Mouse (Mus musculus) forebrain, embryonic 16.5 days (tissue): ENCODE results near the gene B4galt1. TPM values are rescaled to one million over a fixed set of nuclear protein-coding genes. Genes with fewer than 3 reads are reported as not detected.

ENCODE experiments used
- ATAC-seq: fragments of 200-750 bp; cut with Nextera tagmentation; 2 replicates; pipeline ENCODE4 v1.8.0; 2017; ENCODE audit warnings: mild to moderate bottlenecking, moderate library complexity
- H3K27ac ChIP-seq: fragments of 300-500 bp; sonication (generic); 2 replicates; pipeline ENCODE4 v1.5.1; 2014; ENCODE audit warnings: low read length, control low read depth
- H3K27me3 ChIP-seq: fragments of 300-500 bp; sonication (generic); replicated peaks from 2 replicates; pipeline ENCODE4 v1.6.1; 2014; ENCODE audit warnings: low read length; ENCODE audit not compliant: control insufficient read depth, insufficient read depth
- H3K36me3 ChIP-seq: fragments of 300-500 bp; sonication (generic); 2 replicates; pipeline ENCODE4 v1.6.1; 2014; ENCODE audit not compliant: control insufficient read depth, insufficient read depth
- H3K4me1 ChIP-seq: fragments of 300-500 bp; sonication (generic); replicated peaks from 2 replicates; pipeline ENCODE4 v1.6.1; 2014; ENCODE audit warnings: low read length; ENCODE audit not compliant: control insufficient read depth, insufficient read depth
- H3K4me2 ChIP-seq: fragments of 300-500 bp; sonication (generic); 2 replicates; pipeline ENCODE4 v1.6.1; 2014; ENCODE audit warnings: mild to moderate bottlenecking, low read length, control low read depth
- H3K4me3 ChIP-seq: fragments of 300-500 bp; sonication (generic); replicated peaks from 2 replicates; pipeline ENCODE4 v1.5.1; 2014; ENCODE audit warnings: mild to moderate bottlenecking, low read length, control low read depth
- H3K9ac ChIP-seq: fragments of 300-500 bp; sonication (generic); replicated peaks from 2 replicates; pipeline ENCODE4 v1.6.1; 2014; ENCODE audit warnings: low read depth, low read length, control low read depth
- H3K9me3 ChIP-seq: fragments of 300-500 bp; sonication (generic); 2 replicates; pipeline ENCODE4 v1.6.1; 2016; ENCODE audit warnings: low read length; ENCODE audit not compliant: control insufficient read depth
- WGBS: fragments of 180-500 bp; shearing (Covaris S2); extraction: QIAGEN DNeasy Blood & Tissue Kit; methylation state at CpG from one replicate; pipeline ENCODE4 v1.1.7; 2014; 5-methylcytosine and 5-hydroxymethylcytosine counted together
- polyA plus RNA-seq: library from polyadenylated mRNA; unstranded; fragments of >200 nt; fragmentation: Nextera tagmentation; extraction: Ambion mirVana; gene quantifications from 2 replicates; pipeline ENCODE4 v1.2.1, GENCODE M21; 2015

Gene B4galt1
- polyA plus RNA-seq, 1 experiment from 2014 or later: 6.9 TPM

- H3K27ac ChIP-seq: no peak overlapping the region
- H3K4me2 ChIP-seq: no peak overlapping the region
- H3K4me3 ChIP-seq: no peak overlapping the region
- H3K4me1 ChIP-seq: peaks cover 10% of the 10 kb centered on the region
- no peak for ATAC-seq
- H3K9me3 ChIP-seq: no peaks in the 10 kb centered on the region
- H3K9ac ChIP-seq: no peak overlapping the region
- no peaks in the 10 kb centered on the region for H3K36me3 ChIP-seq
- no peaks in the 10 kb centered on the region for H3K27me3 ChIP-seq
- 80% methylated on average over 8 of the region's 8 CpGs for WGBS
These were observed 4.1 kb upstream of the B4galt1 start for GRCm38 (mm10) chr4:40857824-40858346.

DNA sequence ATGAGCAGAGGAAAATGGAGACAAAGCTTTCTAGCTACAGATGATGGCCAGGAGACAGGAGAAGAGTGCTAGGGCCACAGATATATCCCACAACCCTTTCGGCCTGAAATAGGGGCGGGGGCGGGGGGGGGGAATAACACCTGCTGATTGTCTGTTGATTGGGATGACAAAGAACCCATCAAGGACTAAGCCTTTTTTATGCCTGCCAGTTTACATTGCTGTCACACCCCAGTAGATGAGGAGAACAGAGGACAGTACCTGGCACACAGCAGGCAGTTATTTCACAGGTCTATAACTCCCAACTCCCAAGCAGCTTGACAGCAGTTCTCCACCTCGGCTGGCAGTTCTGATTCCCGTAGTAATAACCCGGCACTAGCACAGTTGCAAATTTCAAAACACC, 2.8 kb upstream of the B4galt1 start:
- ATAC-seq: no peak
- Histone ChIP-seq H3K4me3 (no peak overlapping the region), H3K9me3 (no peaks in the 10 kb centered on the region), H3K36me3 (no peaks in the 10 kb centered on the region), H3K4me2 (no peak overlapping the region), H3K4me1 (peaks cover 22% of the 10 kb centered on the region), H3K9ac (no peak overlapping the region), H3K27ac (no peak overlapping the region), H3K27me3 (no peaks in the 10 kb centered on the region)
- 67% methylated on average over 6 of the region's 6 CpGs for WGBS

DNA sequence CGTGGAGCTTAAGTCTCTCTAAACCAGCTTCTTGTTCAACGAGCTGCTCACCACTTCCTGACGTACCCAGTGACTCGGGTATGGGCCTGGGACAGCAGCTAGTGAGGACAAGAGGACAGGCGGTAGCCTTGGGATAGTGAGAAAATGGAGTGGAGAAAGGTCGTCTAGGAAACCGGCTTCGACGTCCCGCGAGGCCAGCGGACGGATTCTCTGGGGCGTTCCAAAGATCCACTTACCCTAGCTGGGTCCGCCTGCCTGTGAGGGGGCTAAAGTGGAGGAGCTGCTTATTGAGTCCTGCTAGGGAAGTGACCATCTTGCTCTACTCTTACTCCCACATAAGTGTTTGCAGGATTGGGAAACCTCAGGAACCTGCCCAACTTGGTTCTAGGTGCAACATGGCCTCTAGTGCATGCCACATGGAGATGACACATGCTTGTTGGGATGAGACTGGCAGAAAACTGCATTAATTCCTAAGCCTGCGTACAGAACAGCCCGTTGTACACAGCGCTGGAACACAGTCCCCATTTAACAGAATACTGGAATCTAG, 655 bp upstream of the B4galt1 start:
- peak overlapping the region; percentile 26 for H3K27ac ChIP-seq
- WGBS: 13% methylated on average over 18 of the region's 18 CpGs
- H3K9me3 ChIP-seq: no peaks in the 10 kb centered on the region
- peak overlapping the region; percentile 83 for H3K4me2 ChIP-seq
- H3K36me3 ChIP-seq: no peaks in the 10 kb centered on the region
- H3K9ac ChIP-seq: peak overlapping the region; percentile 82
- H3K4me1 ChIP-seq: peaks cover 27% of the 10 kb centered on the region
- peak overlapping the region; percentile 74 for H3K4me3 ChIP-seq
- ATAC-seq: peak; percentile 2; the same call in 1 of the 2 replicates
- no peaks in the 10 kb centered on the region for H3K27me3 ChIP-seq

GRCm38 (mm10) chr4:40852861-40853564, 792 bp downstream of the B4galt1 start:
- H3K27ac ChIP-seq: peak overlapping the region; percentile 76
- no peaks in the 10 kb centered on the region for H3K9me3 ChIP-seq
- no peak; the same call in 1 of the 2 replicates for ATAC-seq
- H3K36me3 ChIP-seq: no peaks in the 10 kb centered on the region
- peak overlapping the region; percentile 82 for H3K9ac ChIP-seq
- H3K4me3 ChIP-seq: peak overlapping the region; percentile 74
- 1% methylated on average over 18 of the region's 20 CpGs for whole genome bisulfite sequencing
- H3K4me2 ChIP-seq: peak overlapping the region; percentile 83
- H3K27me3 ChIP-seq: no peaks in the 10 kb centered on the region
- peaks cover 33% of the 10 kb centered on the region for H3K4me1 ChIP-seq

DNA sequence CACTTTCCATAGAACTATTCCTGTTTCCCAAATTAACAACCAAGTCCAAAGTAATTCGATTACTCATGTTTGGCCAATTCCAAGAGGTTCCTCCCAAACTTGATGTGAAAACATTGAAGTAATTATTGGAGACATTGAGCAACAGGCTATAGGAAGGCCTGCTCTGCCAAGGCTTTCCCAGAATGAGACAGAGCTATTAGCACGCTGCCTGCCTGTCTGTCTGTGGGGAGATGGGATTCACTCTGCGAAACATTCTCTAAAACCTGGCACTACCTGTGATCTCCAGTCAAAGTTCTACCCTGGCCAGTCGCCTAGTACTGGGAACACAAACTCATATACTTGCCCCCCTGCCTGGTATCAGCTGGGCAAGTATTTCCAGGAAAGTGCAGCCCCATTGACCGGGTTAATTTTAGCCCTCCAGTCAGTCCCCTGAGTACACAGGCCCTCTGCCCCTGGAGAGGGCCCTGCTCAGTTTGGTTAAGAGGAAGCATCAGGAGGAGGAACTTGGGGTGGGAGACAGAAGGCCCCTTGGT, 1.5 kb downstream of the B4galt1 start:
- Histone ChIP-seq H3K4me2 (peak overlapping the region; percentile 83), H3K4me3 (peak overlapping the region; percentile 74), H3K27ac (no peak overlapping the region), H3K9ac (0 out of 2 replicates have a peak overlapping the region, but pooled peaks have one; percentile 82), H3K27me3 (no peaks in the 10 kb centered on the region), H3K9me3 (no peaks in the 10 kb centered on the region), H3K4me1 (peaks cover 35% of the 10 kb centered on the region), H3K36me3 (no peaks in the 10 kb centered on the region)
- 41% methylated on average over 5 of the region's 5 CpGs for WGBS
- ATAC-seq: no peak

GRCm38 (mm10) chr4:40851763-40852248, 2.0 kb downstream of the B4galt1 start:
- Histone ChIP-seq H3K9ac (no peak overlapping the region), H3K36me3 (no peaks in the 10 kb centered on the region), H3K27me3 (no peaks in the 10 kb centered on the region), H3K4me1 (peaks cover 35% of the 10 kb centered on the region), H3K4me3 (no peak overlapping the region), H3K4me2 (peak overlapping the region; percentile 83), H3K9me3 (no peaks in the 10 kb centered on the region), H3K27ac (no peak overlapping the region)
- no peak for ATAC-seq
- WGBS: 57% methylated on average over 4 of the region's 4 CpGs

DNA sequence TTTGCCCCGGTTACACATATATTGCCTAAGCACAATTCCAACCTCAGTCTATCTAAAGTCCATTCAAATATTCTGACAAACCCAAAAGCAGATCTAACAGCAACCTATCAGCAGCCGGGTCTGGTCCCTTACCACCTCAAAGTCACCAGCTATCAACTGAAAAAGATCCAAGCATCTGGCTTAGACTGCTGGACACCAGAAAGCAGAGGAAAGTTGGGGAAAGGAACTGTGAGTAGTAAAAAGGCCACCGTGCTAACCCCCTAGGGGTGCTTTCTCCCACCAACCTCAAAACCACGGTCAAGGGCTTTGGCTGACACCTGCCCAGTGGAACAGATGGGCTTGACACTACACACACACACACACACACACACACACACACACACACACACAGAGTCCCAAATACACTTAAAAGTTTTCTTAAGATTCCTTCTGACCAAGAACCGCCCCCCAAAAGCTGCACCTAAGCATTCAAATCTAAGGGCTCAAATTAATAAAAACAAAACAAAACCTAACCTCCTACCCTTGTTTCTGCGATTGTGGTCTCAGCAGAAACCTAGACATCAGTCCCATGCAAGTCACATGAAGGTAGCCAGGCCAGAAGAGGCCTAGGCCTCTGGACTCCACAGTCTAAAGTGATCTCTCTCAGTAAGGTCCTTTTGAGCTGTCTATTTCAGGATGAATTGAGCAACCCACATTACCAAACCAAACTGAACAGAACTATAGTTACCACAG, 2.6 kb downstream of the B4galt1 start:
- no peak for ATAC-seq
- H3K27me3 ChIP-seq: no peaks in the 10 kb centered on the region
- H3K27ac ChIP-seq: no peak overlapping the region
- peaks cover 35% of the 10 kb centered on the region for H3K4me1 ChIP-seq
- no peak overlapping the region for H3K9ac ChIP-seq
- H3K9me3 ChIP-seq: no peaks in the 10 kb centered on the region
- peak overlapping the region; percentile 83 for H3K4me2 ChIP-seq
- H3K36me3 ChIP-seq: no peaks in the 10 kb centered on the region
- 78% methylated on average over 6 of the region's 6 CpGs for WGBS
- H3K4me3 ChIP-seq: no peak overlapping the region

DNA sequence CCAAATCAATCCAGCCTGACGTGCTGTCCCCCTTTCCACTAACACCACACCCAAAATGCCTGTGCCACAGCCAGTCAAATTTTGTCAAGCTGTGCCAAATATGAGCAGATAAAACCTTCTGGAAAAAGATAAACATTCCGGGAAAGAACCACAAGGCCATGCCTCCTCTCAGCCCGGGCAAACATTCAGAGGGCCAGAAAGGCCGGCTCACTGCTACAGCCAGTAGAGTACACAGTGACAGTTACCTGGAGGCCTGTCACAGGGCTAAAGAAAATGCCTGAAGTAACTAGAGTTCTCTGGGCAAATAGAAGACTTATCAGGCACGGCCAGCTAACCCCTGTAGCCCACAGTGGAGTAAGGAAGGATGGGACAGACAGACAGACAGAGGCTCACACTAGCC, 3.2 kb downstream of the B4galt1 start:
- Histone ChIP-seq H3K36me3 (no peaks in the 10 kb centered on the region), H3K9ac (no peak overlapping the region), H3K27me3 (no peaks in the 10 kb centered on the region), H3K4me1 (peaks cover 35% of the 10 kb centered on the region), H3K9me3 (no peaks in the 10 kb centered on the region), H3K4me2 (no peak overlapping the region; the same call in 1 of the 2 replicates), H3K4me3 (no peak overlapping the region), H3K27ac (no peak overlapping the region)
- WGBS: 86% methylated on average over 5 of the region's 5 CpGs
- no peak for ATAC-seq

DNA sequence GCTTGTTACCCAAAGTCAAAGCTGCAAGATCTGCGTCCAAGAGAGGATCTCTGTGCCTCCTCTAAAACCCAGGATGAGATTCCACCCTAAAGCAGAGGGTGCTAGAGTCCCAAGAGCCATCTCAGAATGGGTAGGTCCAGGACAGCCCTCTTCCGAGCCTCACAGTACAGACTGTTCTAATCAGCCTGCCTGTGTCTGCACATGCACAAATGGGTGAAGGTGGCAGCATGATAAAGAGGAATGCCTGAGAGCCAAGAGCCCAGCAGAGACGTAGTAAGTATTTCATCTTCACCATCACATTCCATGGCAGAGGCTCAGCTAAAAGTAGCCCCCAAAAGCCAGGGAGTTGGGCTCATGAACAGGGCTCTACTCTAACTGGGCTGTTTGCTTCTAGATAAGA, 4.3 kb downstream of the B4galt1 start:
- Histone ChIP-seq H3K4me1 (peaks cover 36% of the 10 kb centered on the region), H3K4me3 (no peak overlapping the region), H3K4me2 (no peak overlapping the region), H3K27me3 (no peaks in the 10 kb centered on the region), H3K9ac (no peak overlapping the region), H3K9me3 (no peaks in the 10 kb centered on the region), H3K36me3 (no peaks in the 10 kb centered on the region), H3K27ac (no peak overlapping the region)
- ATAC-seq: no peak
- WGBS: 93% methylated on average over 3 of the region's 3 CpGs
